ENCODE assay signal across 11 mouse cellular contexts in genomic region chr9:42565921-42566320, GRCm38 (mm10).
"Had no signal": no experiment of that assay in that cellular context is flagged by ENCODE, and none has a peak within 500 bp of the region (broad histone marks: within the 10 kb centered on the region; RNA-seq: fewer than 3 reads in every experiment).

No protein-coding gene starts in this region.

- DNase-seq: kidney, adult 18-20 months; kidney, adult 9 months; kidney, postnatal 14 days; kidney, postnatal 4 days; liver; lung, adult 18-20 months; lung, postnatal 10 days; lung, postnatal 36 days; thymus, adult 2 months; thymus, postnatal 14 days; thymus, postnatal 4 days had no signal
